Mouse (Mus musculus) embryonic facial prominence, embryonic 14.5 days (tissue): ENCODE data around the gene St6galnac3. TPM values are rescaled to one million over a fixed set of nuclear protein-coding genes. Genes with fewer than 3 reads are reported as not detected.

ENCODE experiments used
- ATAC-seq: fragments of 200-750 bp; cut with Nextera tagmentation; 2 replicates; pipeline ENCODE4 v1.8.0; 2017; ENCODE audit warnings: low read depth, moderate number of reproducible peaks, moderate TSS enrichment
- DNase-seq: peaks from one replicate; pipeline ENCODE4 v3.0.0-alpha.2; 2015; ENCODE audit warnings: low spot score
- H3K27ac ChIP-seq: fragments of 300-500 bp; sonication (generic); replicated peaks from 2 replicates; pipeline ENCODE4 v1.5.1; 2014; ENCODE audit warnings: low read depth, mild to moderate bottlenecking, low read length, moderate library complexity
- H3K27me3 ChIP-seq: fragments of 300-500 bp; sonication (generic); replicated peaks from 2 replicates; pipeline ENCODE4 v1.6.1; 2014; ENCODE audit warnings: low read length; ENCODE audit not compliant: control insufficient read depth, insufficient read depth
- H3K36me3 ChIP-seq: fragments of 300-500 bp; sonication (generic); 2 replicates; pipeline ENCODE4 v1.6.1; 2014; ENCODE audit warnings: low read length, mixed read lengths; ENCODE audit not compliant: control insufficient read depth, insufficient read depth
- H3K4me1 ChIP-seq: fragments of 300-500 bp; sonication (generic); 2 replicates; pipeline ENCODE4 v1.6.1; 2014; ENCODE audit warnings: antibody characterized with exemption, low read length; ENCODE audit not compliant: control insufficient read depth, insufficient read depth
- H3K4me2 ChIP-seq: fragments of 300-500 bp; sonication (generic); 2 replicates; pipeline ENCODE4 v1.6.1; 2014; ENCODE audit warnings: low read depth, mild to moderate bottlenecking, low read length, moderate library complexity, mixed read lengths
- H3K4me3 ChIP-seq: fragments of 300-500 bp; sonication (generic); 2 replicates; pipeline ENCODE4 v1.5.1; 2014; ENCODE audit warnings: low read depth, mild to moderate bottlenecking, low read length
- H3K9ac ChIP-seq: fragments of 300-500 bp; sonication (generic); 2 replicates; pipeline ENCODE4 v1.6.1; 2014; ENCODE audit warnings: low read depth, mild to moderate bottlenecking, low read length, moderate library complexity, mixed read lengths
- H3K9me3 ChIP-seq: fragments of 300-500 bp; sonication (generic); 2 replicates; pipeline ENCODE4 v1.6.1; 2016; ENCODE audit warnings: low read length; ENCODE audit not compliant: control insufficient read depth
- WGBS: fragments of 180-500 bp; shearing (Covaris S2); extraction: QIAGEN DNeasy Blood & Tissue Kit; methylation state at CpG from one replicate; pipeline ENCODE4 v1.1.7; 2014; 5-methylcytosine and 5-hydroxymethylcytosine counted together
- polyA plus RNA-seq: library from polyadenylated mRNA; unstranded; fragments of >200 nt; fragmentation: Nextera tagmentation; extraction: Ambion mirVana; gene quantifications from 2 replicates; pipeline ENCODE4 v1.2.1, GENCODE M21; 2014

Gene St6galnac3
- 30.6 and 44.1 TPM in 2 replicates for polyA plus RNA-seq

DNA sequence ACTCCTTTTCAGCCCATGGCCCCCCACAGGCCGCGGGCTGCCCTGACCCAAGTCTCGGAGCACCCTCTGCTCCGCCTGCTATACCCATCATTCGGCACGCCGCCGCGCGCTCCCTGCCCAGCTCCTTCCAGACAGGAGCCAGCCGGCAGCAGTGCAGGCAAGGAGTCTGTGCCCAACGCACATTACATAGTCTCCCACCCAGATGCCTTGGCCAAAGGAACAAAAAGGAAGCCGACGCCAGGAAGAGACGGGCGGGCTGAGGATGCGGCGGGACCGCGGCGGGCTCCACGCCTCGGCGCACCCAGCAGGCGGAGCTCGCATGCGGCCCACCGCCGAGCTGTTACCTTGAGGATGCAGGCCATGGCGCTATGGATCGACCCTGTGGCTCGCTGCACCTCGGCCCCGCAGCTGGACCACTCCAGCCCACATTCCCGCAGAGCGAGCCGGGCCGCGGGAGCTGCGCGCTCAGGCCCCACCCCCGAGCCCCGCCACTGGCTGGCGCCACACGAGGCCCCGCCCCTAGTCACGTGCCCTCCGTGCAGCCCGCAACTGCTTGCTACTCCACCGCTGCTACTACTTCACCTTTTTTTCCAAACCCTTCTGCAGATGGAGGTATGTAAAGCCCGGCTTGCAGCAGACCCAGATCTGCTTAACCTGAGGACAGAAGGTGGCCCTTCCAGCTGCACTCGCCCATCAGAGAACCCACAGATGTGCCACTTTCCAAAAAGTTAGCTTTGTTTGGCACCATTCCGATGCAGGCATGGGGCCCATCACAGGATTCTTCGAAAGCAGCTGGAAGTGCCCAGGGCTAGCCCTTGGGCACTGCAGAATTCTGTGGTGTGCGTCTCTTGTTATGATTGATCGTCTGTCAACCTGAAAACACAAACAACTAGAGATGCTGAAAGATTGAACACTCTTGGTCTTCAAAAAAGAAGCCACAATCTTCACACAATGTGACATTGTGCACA lies at the start of gene St6galnac3:
TSS of gene St6galnac3 (minus strand) at position 474 of the 968 bp plus-strand sequence.
- no peaks in the 10 kb centered on the region for H3K36me3 ChIP-seq
- no peaks in the 10 kb centered on the region for H3K27me3 ChIP-seq
- H3K4me3 ChIP-seq: peak within 1 kb of the TSS; percentile 59
- peak within 1 kb of the TSS; percentile 81 for H3K27ac ChIP-seq
- peak; percentile 98 for ATAC-seq
- peak within 1 kb of the TSS; percentile 72 for H3K9ac ChIP-seq
- H3K4me2 ChIP-seq: peak within 1 kb of the TSS; percentile 83
- WGBS: 1% methylated on average over 42 of the region's 56 CpGs
- peak; percentile 93 for DNase-seq
- H3K9me3 ChIP-seq: no peaks in the 10 kb centered on the region
- peaks cover 22% of the 10 kb centered on the region for H3K4me1 ChIP-seq

- ATAC-seq (no peak), DNase-seq (no peak)
- no peak overlapping the region for H3K4me2 ChIP-seq
- H3K4me3 ChIP-seq: no peak overlapping the region
- no peak overlapping the region for H3K27ac ChIP-seq
- H3K9me3 ChIP-seq: no peaks in the 10 kb centered on the region
- H3K4me1 ChIP-seq: no peaks in the 10 kb centered on the region
- H3K36me3 ChIP-seq: no peaks in the 10 kb centered on the region
- H3K27me3 ChIP-seq: no peaks in the 10 kb centered on the region
- WGBS: 93% methylated on average over 3 of the region's 3 CpGs
- H3K9ac ChIP-seq: no peak overlapping the region
These were observed 49.6 kb upstream of the St6galnac3 start for GRCm38 (mm10) chr3:153774568-153774967.

DNA sequence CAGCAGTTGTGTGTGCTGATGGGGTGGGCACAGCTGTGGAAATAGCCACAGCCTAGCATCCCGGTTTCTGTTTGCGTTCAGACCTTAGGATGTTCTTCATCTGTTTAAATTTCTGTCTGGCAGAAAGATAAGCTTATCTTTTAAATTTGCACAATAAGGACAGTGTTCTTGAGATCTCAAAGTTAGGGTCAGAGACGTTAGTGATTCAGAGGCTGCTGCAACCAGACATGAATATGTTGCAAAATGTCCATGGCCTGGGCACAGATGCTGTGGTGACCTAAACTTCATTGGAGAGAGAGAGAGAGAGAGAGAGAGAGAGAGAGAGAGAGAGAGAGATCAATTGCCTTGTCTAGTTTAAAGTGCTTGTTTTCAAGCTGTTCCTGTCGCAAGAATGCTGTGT lies 46.5 kb upstream of the St6galnac3 start:
- no peak overlapping the region for H3K9ac ChIP-seq
- H3K27ac ChIP-seq: no peak overlapping the region
- H3K27me3 ChIP-seq: no peaks in the 10 kb centered on the region
- WGBS: 70% methylated on average over 4 of the region's 4 CpGs
- no peaks in the 10 kb centered on the region for H3K36me3 ChIP-seq
- no peaks in the 10 kb centered on the region for H3K4me1 ChIP-seq
- ATAC-seq (no peak), DNase-seq (no peak)
- H3K9me3 ChIP-seq: peaks cover 6% of the 10 kb centered on the region; the same call in 1 of the 2 replicates
- no peak overlapping the region for H3K4me2 ChIP-seq
- H3K4me3 ChIP-seq: no peak overlapping the region

DNA sequence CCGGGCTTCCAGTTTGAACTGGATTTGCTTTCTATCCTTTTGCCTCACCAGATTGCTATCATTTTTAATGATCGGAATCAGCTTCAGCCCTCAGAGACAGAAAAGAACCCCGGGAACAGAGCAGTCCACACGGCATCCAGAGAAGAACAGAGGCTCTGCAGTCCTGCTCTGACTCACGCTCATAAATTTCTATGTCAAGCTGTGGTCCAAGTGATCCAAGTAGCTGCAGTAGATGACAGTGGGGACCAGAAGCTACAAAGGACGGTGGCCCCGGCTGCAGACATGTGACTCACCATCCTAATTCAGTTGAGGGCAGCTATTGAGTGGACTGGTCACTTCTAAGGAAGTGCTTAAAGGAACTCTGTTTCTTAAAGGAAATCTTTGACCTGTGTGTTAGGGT lies 45.6 kb upstream of the St6galnac3 start:
- no peak overlapping the region for H3K27ac ChIP-seq
- H3K9me3 ChIP-seq: peaks cover 6% of the 10 kb centered on the region; the same call in 1 of the 2 replicates
- 58% methylated on average over 7 of the region's 7 CpGs for WGBS
- no peak overlapping the region for H3K4me3 ChIP-seq
- no peak overlapping the region for H3K4me2 ChIP-seq
- H3K27me3 ChIP-seq: no peaks in the 10 kb centered on the region
- H3K9ac ChIP-seq: no peak overlapping the region
- no peaks in the 10 kb centered on the region for H3K36me3 ChIP-seq
- DNase-seq: no peak
- no peak for ATAC-seq
- no peaks in the 10 kb centered on the region for H3K4me1 ChIP-seq

- H3K4me3 ChIP-seq: no peak overlapping the region
- no peaks in the 10 kb centered on the region for H3K27me3 ChIP-seq
- H3K9ac ChIP-seq: no peak overlapping the region
- H3K9me3 ChIP-seq: peaks cover 6% of the 10 kb centered on the region; the same call in 1 of the 2 replicates
- no peak overlapping the region for H3K27ac ChIP-seq
- H3K4me1 ChIP-seq: no peaks in the 10 kb centered on the region
- whole genome bisulfite sequencing: 77% methylated on average over 5 of the region's 5 CpGs
- DNase-seq (no peak), ATAC-seq (no peak)
- H3K4me2 ChIP-seq: no peak overlapping the region
- H3K36me3 ChIP-seq: no peaks in the 10 kb centered on the region
These were observed 44.2 kb upstream of the St6galnac3 start for GRCm38 (mm10) chr3:153769220-153769619.

GRCm38 (mm10) chr3:153765171-153765570 lies 40.2 kb upstream of the St6galnac3 start:
- Histone ChIP-seq H3K4me2 (no peak overlapping the region), H3K27me3 (no peaks in the 10 kb centered on the region), H3K9me3 (peaks cover 6% of the 10 kb centered on the region; the same call in 1 of the 2 replicates), H3K27ac (no peak overlapping the region), H3K9ac (no peak overlapping the region), H3K4me1 (no peaks in the 10 kb centered on the region), H3K36me3 (no peaks in the 10 kb centered on the region), H3K4me3 (no peak overlapping the region)
- DNase-seq: no peak
- ATAC-seq: no peak

DNA sequence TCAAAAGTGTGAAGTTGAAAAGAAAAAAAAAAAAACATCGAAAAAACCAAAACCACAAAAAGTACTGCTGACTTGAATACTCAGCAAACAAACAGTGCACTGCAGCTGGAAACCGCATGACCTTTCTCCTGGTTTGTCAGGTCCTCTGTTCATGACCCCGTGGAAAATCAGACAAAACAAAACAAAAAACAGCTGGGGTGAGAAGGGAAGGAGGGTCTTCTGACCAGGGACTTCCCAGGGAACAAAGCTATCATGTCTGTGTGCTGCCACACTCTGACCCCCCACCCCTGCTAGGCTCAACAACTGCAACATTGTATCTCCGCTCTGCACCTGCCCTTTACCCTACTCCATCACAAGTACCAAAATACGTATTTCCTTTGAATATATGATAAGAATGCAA lies 39.8 kb upstream of the St6galnac3 start:
- Histone ChIP-seq H3K4me2 (no peak overlapping the region), H3K9me3 (peaks cover 6% of the 10 kb centered on the region; the same call in 1 of the 2 replicates), H3K9ac (no peak overlapping the region), H3K4me1 (no peaks in the 10 kb centered on the region), H3K27ac (no peak overlapping the region), H3K36me3 (no peaks in the 10 kb centered on the region), H3K27me3 (no peaks in the 10 kb centered on the region), H3K4me3 (no peak overlapping the region)
- DNase-seq (no peak), ATAC-seq (no peak)
- WGBS: 33% methylated on average over 5 of the region's 5 CpGs

GRCm38 (mm10) chr3:153761171-153761570 lies 36.2 kb upstream of the St6galnac3 start:
- H3K4me3 ChIP-seq: no peak overlapping the region
- H3K4me1 ChIP-seq: no peaks in the 10 kb centered on the region; the same call in 1 of the 2 replicates
- no peak for DNase-seq
- H3K9ac ChIP-seq: no peak overlapping the region
- ATAC-seq: no peak
- H3K4me2 ChIP-seq: no peak overlapping the region
- WGBS: 83% methylated on average over 17 of the region's 17 CpGs
- no peaks in the 10 kb centered on the region for H3K27me3 ChIP-seq
- H3K27ac ChIP-seq: no peak overlapping the region
- no peaks in the 10 kb centered on the region for H3K36me3 ChIP-seq
- H3K9me3 ChIP-seq: no peaks in the 10 kb centered on the region
